Mouse (Mus musculus) layer of hippocampus, adult 11-12 months (tissue): ENCODE data around the gene Abhd6.
A peak's percentile ranks its signal among the peaks of the same experiment; 100 is the strongest.

Experiments
- DNase-seq: peaks from one replicate; pipeline ENCODE4 v3.0.0; 2022; ENCODE audit warnings: low spot score

Abhd6 gene

GRCm38 (mm10) chr14:8062537-8063301 lies 60.0 kb downstream of the Abhd6 start:
- DNase-seq, result peak; percentile 50

- DNase-seq, result no peak
These were observed 61.4 kb downstream of the Abhd6 start for GRCm38 (mm10) chr14:8063835-8064785.

- DNase-seq, result peak; percentile 96
These were observed 77.5 kb downstream of the Abhd6 start, which contains the start of gene Rpp14 for GRCm38 (mm10) chr14:8080165-8080679. Gene Rpp14, plus strand, starts transcription at chr14:8080367.

GRCm38 (mm10) chr14:8080718-8081117 lies 78.0 kb downstream of the Abhd6 start:
- DNase-seq, result no peak

GRCm38 (mm10) chr14:8082949-8083348 lies 80.2 kb downstream of the Abhd6 start:
- no peak for DNase-seq

GRCm38 (mm10) chr14:8089016-8089415 lies 86.3 kb downstream of the Abhd6 start:
- no peak for DNase-seq

GRCm38 (mm10) chr14:8092573-8092972 lies 89.9 kb downstream of the Abhd6 start:
- no peak for DNase-seq

- no peak for DNase-seq
These were observed 90.7 kb downstream of the Abhd6 start for GRCm38 (mm10) chr14:8093427-8093826.

- no peak for DNase-seq
These were observed 92.3 kb downstream of the Abhd6 start for GRCm38 (mm10) chr14:8094931-8095561.

GRCm38 (mm10) chr14:8095562-8095950 lies 92.9 kb downstream of the Abhd6 start:
- no peak for DNase-seq

GRCm38 (mm10) chr14:8097978-8098686 lies 95.4 kb downstream of the Abhd6 start, which contains the start of gene Pxk:
Gene Pxk, plus strand, starts transcription at chr14:8098211.
- peak; percentile 90 for DNase-seq

GRCm38 (mm10) chr14:8098687-8098995 lies 95.9 kb downstream of the Abhd6 start:
- no peak for DNase-seq

- peak; percentile 37 for DNase-seq
These were observed 96.9 kb downstream of the Abhd6 start for GRCm38 (mm10) chr14:8099561-8100021.

- DNase-seq, result no peak
These were observed 99.2 kb downstream of the Abhd6 start for GRCm38 (mm10) chr14:8101886-8102285.

GRCm38 (mm10) chr14:8102676-8103075 lies 100.0 kb downstream of the Abhd6 start:
- no peak for DNase-seq
